ENCODE assay signal across 18 mouse cellular contexts in the genomic region with DNA sequence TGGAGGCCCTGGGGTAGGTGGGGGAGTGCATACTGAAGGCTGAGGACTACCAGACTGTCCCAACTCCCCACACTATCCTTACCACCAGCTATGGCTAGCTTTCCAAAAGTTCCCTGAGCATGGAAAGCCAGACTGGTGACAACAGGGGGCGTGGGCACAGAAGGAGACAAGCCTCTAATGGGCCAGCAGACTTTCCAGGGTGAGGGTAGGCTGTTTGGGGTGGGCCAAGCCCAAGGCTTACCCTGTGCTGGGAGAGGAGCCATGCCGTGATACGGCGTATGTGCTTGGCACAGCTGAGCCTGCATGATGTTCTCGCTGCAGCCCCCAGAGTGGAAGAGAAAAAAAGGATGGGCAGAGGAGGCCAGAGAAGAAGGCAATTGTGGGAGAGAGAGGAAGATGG. TPM values are rescaled to one million over a fixed set of nuclear protein-coding genes. Genes with fewer than 3 reads are reported as not detected.
DNase-seq lines count a peak whose midpoint lies in the region.
"Had no signal": no experiment of that assay in that cellular context is flagged by ENCODE, and none has a peak within 500 bp of the region (broad histone marks: within the 10 kb centered on the region; RNA-seq: fewer than 3 reads in every experiment).

No protein-coding gene starts in this region.

- DNase-seq in heart, adult 11 months: peak; percentile 66
- DNase-seq in heart, postnatal 14 days: no peak
- DNase-seq in layer of hippocampus, adult 9-11 months: peak; percentile 69
- DNase-seq in layer of hippocampus, adult 9-10 months (ENCODE audit: low spot score): no peak
- DNase-seq in brain, adult 2 months (ENCODE audit: low read depth, low spot score): peak; percentile 58
- peak; percentile 46 to 62 for DNase-seq in layer of hippocampus, postnatal 14 days (ENCODE audit: low spot score in 2 of 2)
- DNase-seq: adrenal gland, adult 2 months; adrenal gland, postnatal 14 days; cerebellum, adult 18-20 months; cerebellum, adult 9-10 months; cerebellum, postnatal 25 days; gastrocnemius, adult 2 months; gastrocnemius, postnatal 14 days; heart, adult 18-20 months; heart, postnatal 10 days; heart, postnatal 4 days had no signal

- intact Hi-C loops in heart, postnatal 14 days (cut with DNase I): no loop called here

RNA-seq across cellular contexts. Expression of gene Fbxo41, which starts 22.8 kb away (rescaled TPM):
- total RNA-seq in heart, postnatal 14 days (2021): not detected
- 10 to 100 TPM; 89.7 to 94.5 TPM for total RNA-seq in layer of hippocampus, postnatal 14 days (2021)
- total RNA-seq: heart, adult 18-20 months; heart, postnatal 10 days; heart, postnatal 4 days had no signal

RNA-seq across cellular contexts. Expression of gene Pradc1, which starts 28.2 kb away (rescaled TPM):
- total RNA-seq in heart, postnatal 14 days (2021): 10 to 100 TPM; 14.3 to 15.5 TPM
- 10 to 100 TPM; 13.7 to 18.1 TPM for total RNA-seq in layer of hippocampus, postnatal 14 days (2021)

RNA-seq across cellular contexts. Expression of gene Cct7, which starts 28.7 kb away (rescaled TPM):
- 100 to 1,000 TPM; 134 to 141 TPM for total RNA-seq in heart, postnatal 14 days (2021)
- 100 to 1,000 TPM; 204 to 218 TPM for total RNA-seq in layer of hippocampus, postnatal 14 days (2021)

RNA-seq across cellular contexts. Expression of gene Egr4, which starts 33.4 kb away (rescaled TPM):
- total RNA-seq in heart, postnatal 14 days (2021): not detected
- 10 to 100 TPM; 26.5 to 32.0 TPM for total RNA-seq in layer of hippocampus, postnatal 14 days (2021)
- total RNA-seq: adrenal gland, adult 2 months; gastrocnemius, adult 2 months; gastrocnemius, postnatal 14 days; gastrocnemius, postnatal 4 days; heart, adult 18-20 months; heart, postnatal 10 days; heart, postnatal 4 days; MEL had no signal

RNA-seq across cellular contexts. Expression of gene Smyd5, which starts 48.2 kb away (rescaled TPM):
- 1 to 10 TPM; 5.1 to 6.6 TPM for total RNA-seq in heart, postnatal 14 days (2021)
- 10 to 100 TPM; 32.8 to 35.4 TPM for total RNA-seq in layer of hippocampus, postnatal 14 days (2021)

Comparison
In these comparisons a context has a peak if more than half of its experiments do, and no peak if none do; other contexts are left out.
1. DNase-seq: peak in heart, adult 11 months (single experiment), layer of hippocampus, adult 9-11 months (single experiment), brain, adult 2 months (single experiment) and layer of hippocampus, postnatal 14 days (2 of 2); none in heart, postnatal 14 days (0 of 2) and layer of hippocampus, adult 9-10 months (single experiment).
2. RNA of gene Fbxo41, which starts 22.8 kb away (total RNA-seq): 89.7 to 94.5 TPM in layer of hippocampus, postnatal 14 days; not detected in heart, postnatal 14 days; every median in the first group is over 10 times any median in the second.